Mouse (Mus musculus) left cerebral cortex, adult 11 months (tissue): ENCODE measurements around the gene Wapl.

Experiments
- DNase-seq: peaks from one replicate; pipeline ENCODE4 v3.0.0; 2022; ENCODE audit warnings: low spot score

Gene Wapl

DNA sequence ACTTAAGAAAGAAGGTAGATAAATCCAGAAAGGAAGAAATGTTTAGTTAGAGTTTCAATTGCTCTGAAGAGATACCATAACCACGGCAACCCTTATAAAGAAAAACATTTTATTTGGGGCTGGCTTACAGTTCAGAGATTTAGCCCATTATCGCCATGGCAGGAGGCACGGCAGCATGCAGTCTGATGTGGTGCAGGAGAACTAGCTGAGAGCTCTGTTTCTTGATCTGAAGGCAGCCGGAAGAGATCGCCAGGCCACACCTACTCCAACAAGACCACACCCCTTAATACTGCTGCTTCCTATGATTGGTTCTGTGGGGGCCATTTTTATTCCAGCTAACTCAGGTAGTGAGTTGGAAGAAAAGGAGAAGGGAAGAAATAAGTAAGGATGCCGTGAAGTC is 100.5 kb downstream of the Wapl start:
- DNase-seq, result no peak

DNA sequence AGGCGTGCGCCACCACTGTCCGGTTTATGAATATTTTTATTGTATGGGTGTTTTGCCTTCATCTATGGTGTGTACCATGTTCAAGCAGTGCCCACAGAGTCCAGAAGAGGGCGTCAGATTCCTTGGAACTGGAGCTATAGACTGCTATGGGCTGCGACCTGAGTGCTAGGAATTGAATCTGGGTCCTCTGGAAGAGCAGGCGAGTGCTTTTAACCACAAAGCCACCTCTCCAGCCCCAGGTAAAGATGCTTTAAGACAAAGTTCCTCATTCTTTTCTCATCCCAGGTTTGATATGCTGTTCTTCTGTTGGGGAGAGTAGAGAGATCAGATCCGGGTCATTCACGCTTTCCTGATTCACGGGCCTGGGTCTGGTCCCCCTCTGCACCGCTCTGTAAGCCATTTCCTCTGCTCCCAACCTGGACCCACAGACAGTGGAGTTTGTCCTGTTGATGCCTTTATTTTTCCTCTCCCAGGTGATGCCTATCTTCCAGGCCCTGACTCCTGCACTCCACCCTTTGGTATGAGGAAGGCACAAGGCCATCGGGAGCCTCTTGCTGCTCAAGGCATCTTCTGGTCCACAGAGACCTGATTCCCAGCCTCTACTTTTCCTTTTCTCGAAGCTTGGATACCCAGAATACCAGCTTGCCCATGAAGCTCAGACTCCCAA is 103.1 kb downstream of the Wapl start:
- no peak for DNase-seq

- DNase-seq, result no peak
Measured at GRCm38 (mm10) chr14:34777810-34778209, 104.1 kb downstream of the Wapl start.

- no peak for DNase-seq
Measured at GRCm38 (mm10) chr14:34778760-34779159, 105.0 kb downstream of the Wapl start.

DNA sequence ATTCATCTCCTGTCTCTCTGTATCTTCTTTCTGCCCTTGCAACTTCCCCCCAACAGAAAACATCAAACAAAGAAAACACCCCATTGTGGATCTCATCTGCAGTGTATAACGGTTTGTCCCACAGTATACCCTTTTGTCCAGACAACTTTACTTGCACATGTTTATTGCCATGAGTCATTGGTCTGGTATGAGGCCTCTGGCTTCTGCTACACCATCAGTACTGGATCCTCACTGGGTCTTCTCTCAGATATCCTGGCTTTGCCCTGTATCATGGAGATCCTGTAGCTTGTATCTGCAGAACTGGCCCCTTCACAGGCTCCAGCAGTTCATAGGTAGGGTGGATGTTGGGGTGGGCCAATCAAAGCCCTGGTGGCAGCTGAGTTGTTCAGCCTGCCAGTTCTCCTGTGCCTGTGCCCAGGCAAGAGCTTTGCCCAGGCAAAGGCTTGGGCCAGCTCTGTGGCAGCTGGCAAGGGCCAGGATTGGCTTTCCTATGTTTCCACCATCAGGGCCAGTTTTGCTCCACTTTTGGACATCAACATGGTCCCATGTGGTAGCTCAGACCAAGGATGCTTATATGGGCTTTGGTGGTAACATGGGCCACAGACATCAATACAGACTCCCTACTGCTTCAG is 119.8 kb downstream of the Wapl start:
- DNase-seq, result no peak
